ENCODE assay signal across 8 mouse cellular contexts in the genomic region with DNA sequence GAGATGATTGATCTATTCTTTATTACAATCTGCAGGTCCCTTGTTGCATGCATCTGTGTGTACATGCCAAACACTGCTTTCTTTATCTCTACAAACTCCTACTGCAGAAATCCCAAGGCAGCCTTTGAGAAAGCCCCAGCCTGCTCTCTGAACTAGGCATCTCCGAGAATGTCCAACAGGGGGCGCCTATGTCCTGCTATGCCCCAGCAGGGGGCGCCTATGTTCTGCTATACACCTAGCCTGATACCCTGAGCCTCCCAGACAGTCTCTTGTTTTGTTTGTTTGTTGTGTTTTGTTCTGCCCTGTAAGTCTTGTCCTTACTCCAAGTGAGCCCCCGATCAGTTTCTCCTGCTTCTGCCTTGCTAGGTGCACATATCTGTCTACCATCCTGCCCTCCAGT. TPM values are rescaled to one million over a fixed set of nuclear protein-coding genes. Genes with fewer than 3 reads are reported as not detected.
DNase-seq lines count a peak whose midpoint lies in the region; ATAC-seq lines count a peak whose summit lies in the region.

No protein-coding gene starts in this region.

- no peak overlapping the region for H3K9ac ChIP-seq in neural tube, embryonic 11.5 days (ENCODE audit: low read length)

- H3K4me2 ChIP-seq in neural tube, embryonic 11.5 days (ENCODE audit: low read depth): no peak overlapping the region

- H3K27ac ChIP-seq in neural tube, embryonic 11.5 days (ENCODE audit: low read depth, low read length): no peak overlapping the region

- H3K4me3 ChIP-seq in neural tube, embryonic 11.5 days (ENCODE audit: low read depth, low read length): no peak overlapping the region

- intact Hi-C loops in left cerebral cortex, postnatal 4 days (cut with DNase I): loop anchor here (10.0 kb wide), 1 partner anchor 427 kb away; no protein-coding TSS in a partner anchor

- peak; percentile 29 to 57 for DNase-seq in urinary bladder, adult 18-20 months (ENCODE audit: low spot score in 2 of 2)
- no peak for DNase-seq in urinary bladder, postnatal 10 days (ENCODE audit: low spot score)
- DNase-seq in cerebellum, postnatal 4 days (ENCODE audit: low spot score in 2 of 2): peak; percentile 55 to 66
- peak; percentile 71 to 74 for DNase-seq in gastrocnemius, adult 8-10 months (ENCODE audit: low spot score in 2 of 2)
- peak; percentile 83 for DNase-seq in kidney, adult 18-20 months
- peak; percentile 62 for DNase-seq in left cerebral cortex, postnatal 4 days
- peak; percentile 75 for DNase-seq in neural tube, embryonic 11.5 days (ENCODE audit: low spot score)
- DNase-seq in testis, postnatal 14 days (ENCODE audit: low spot score): peak; percentile 53

- H3K36me3 ChIP-seq in neural tube, embryonic 11.5 days (ENCODE audit: control insufficient read depth, insufficient read depth, low read length): no peaks in the 10 kb centered on the region

- WGBS in neural tube, embryonic 11.5 days: 41% methylated on average over 4 of the region's 4 CpGs

- ATAC-seq in neural tube, embryonic 11.5 days (ENCODE audit: insufficient read depth, low FRiP score, low TSS enrichment): no peak

- no peaks in the 10 kb centered on the region for H3K27me3 ChIP-seq in neural tube, embryonic 11.5 days (ENCODE audit: control insufficient read depth, insufficient read depth, low read length)

- no peaks in the 10 kb centered on the region for H3K4me1 ChIP-seq in neural tube, embryonic 11.5 days (ENCODE audit: control insufficient read depth, insufficient read depth, low read length)

- H3K9me3 ChIP-seq in neural tube, embryonic 11.5 days (ENCODE audit: control insufficient read depth, low read length): no peaks in the 10 kb centered on the region

RNA-seq across cellular contexts. Expression of gene Mocs1, which starts 40.1 kb away (rescaled TPM):
- total RNA-seq in gastrocnemius, adult 8-10 months (2022): 10 to 100 TPM; 17.6 to 26.4 (median 19.8) TPM
- total RNA-seq in left cerebral cortex, postnatal 4 days (2021): 10 to 100 TPM; 11.4 to 15.2 TPM
- polyA plus RNA-seq in neural tube, embryonic 11.5 days (2014; fragmentation: Nextera tagmentation; extraction: Ambion mirVana): 7.1 and 7.3 TPM in 2 replicates
